Mouse (Mus musculus) ES-E14 (cell line): Measurements from ENCODE around the gene Tap2.

Experiments used
- CHD2 ChIP-seq: IDR thresholded peaks from 2 replicates; pipeline ENCODE4 v1.6.1; 2014; ENCODE audit warnings: mild to moderate bottlenecking, low read depth, low read length, inconsistent platforms
- MAFK ChIP-seq: IDR thresholded peaks from 2 replicates; pipeline ENCODE4 v1.6.1; 2014; ENCODE audit warnings: mild to moderate bottlenecking, low read depth, low read length, inconsistent platforms; ENCODE audit not compliant: insufficient read depth
- ZC3H11A ChIP-seq: IDR thresholded peaks from 2 replicates; pipeline ENCODE4 v1.6.1; 2012; ENCODE audit warnings: low read depth, mild to moderate bottlenecking, inconsistent platforms, low read length, borderline replicate concordance
- ZNF384 ChIP-seq: IDR thresholded peaks from 2 replicates; pipeline ENCODE4 v1.6.1; 2012; ENCODE audit warnings: low read depth, low read length, inconsistent platforms

- TF ChIP-seq MAFK (no peak), ZC3H11A (no peak), ZNF384 (no peak), CHD2 (no peak)
Observed at GRCm38 (mm10) chr17:34224816-34225215, 21.5 kb downstream of the Tap2 start.
